Mouse (Mus musculus): ENCODE measurements around the gene Zfp119a. TPM values are rescaled to one million over a fixed set of nuclear protein-coding genes. Genes with fewer than 3 reads are reported as not detected.
"Not testable (repeated sequence)": the region's sequence is repeated elsewhere in the genome, so short reads cannot be mapped to it uniquely, and the experiment has no call there.

Zfp119a gene
- 10 to 100 TPM; 21.2 to 22.6 TPM for polyA plus RNA-seq (2017; shearing (Covaris generic))

- ATAC-seq, result peak; percentile 93
Observed at GRCm38 (mm10) chr17:55878636-55879369, at the start of gene Zfp119a. TSS of gene Zfp119a (minus strand) at chr17:55878930.

DNA sequence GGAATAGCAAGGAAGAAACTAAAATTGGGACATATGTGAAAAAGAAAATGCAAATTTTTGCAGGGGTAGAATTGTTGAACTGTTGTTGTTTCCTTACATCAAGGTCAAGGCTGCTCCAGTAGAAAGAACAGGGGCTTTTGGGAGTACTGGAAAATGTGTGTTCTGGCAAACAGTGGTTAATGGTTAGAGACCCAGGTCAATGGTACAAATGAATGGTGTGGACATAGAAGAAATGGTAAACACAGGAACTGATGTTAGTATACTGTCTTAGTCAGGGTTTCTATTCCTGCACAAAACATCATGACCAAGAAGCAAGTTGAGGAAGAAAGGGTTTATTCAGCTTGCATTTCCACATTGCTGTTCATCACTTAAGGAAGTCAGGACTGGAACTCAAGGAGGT, 27.9 kb upstream of the Zfp119a start:
- no peak for ATAC-seq

DNA sequence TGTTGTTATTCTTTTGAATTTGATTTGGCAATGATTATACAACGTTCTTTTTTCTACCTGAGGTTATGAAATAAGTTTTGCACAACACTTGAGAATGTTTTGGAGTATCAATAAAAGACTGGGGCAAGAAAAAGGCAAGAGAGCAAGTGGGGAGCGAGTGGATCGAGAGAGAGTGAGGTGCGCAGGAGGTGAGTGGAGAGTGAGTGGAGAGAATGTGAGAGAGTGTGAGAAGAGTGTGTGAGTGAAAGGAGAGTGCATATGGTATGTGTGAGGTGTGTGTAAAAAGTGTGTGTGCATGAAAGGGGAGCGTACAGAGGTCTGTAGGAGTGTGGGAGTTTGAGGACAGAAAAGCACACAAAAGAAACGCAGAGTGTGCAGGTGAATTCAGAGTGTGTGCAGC, 25.4 kb upstream of the Zfp119a start:
- ATAC-seq, result no peak

DNA sequence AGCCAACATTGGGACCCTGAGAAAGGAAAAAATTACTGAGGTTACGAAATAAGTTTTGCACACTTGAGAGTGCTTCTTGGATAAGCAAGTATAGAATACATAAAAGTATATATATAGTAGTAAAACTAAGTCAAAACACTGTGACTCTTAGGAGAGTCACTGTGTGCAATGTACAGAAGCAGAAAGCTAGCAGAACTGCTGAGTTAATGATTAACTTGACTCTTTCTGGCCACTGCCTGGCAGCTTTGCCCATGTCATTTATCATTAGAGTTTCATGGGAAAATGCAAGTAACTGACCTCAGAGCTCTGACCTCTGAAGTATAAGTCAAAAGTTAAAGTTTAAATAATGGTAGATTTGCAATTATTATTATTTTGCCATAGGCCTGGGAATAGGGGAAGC, 25.0 kb upstream of the Zfp119a start:
- ATAC-seq, result no peak

GRCm38 (mm10) chr17:55903087-55903486, 24.4 kb upstream of the Zfp119a start:
- ATAC-seq, result no peak

- ATAC-seq, result peak; percentile 7
Observed at GRCm38 (mm10) chr17:55892406-55892955, 13.8 kb upstream of the Zfp119a start.

DNA sequence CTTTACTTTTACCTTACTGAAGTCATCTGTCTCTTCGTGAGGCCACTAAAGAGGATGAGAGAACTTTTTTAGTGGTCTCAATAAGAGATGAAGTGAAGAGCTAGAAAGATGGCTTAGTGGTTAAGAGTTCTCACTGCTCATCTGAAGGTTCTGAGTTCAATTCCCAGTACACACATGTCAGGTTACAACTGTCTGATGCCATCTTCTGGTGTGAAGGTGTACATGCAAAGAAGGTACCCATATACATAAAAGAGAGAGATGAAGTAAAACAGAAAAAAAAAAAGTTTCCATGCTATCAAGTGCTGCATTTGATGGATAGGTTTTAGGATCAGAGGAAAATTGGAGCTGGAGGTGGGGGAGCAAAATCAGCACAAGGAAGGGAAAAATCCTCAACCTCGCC, 6.2 kb upstream of the Zfp119a start:
- ATAC-seq, result no peak

- no peak for ATAC-seq
Observed at GRCm38 (mm10) chr17:55883631-55884030, 4.9 kb upstream of the Zfp119a start.

DNA sequence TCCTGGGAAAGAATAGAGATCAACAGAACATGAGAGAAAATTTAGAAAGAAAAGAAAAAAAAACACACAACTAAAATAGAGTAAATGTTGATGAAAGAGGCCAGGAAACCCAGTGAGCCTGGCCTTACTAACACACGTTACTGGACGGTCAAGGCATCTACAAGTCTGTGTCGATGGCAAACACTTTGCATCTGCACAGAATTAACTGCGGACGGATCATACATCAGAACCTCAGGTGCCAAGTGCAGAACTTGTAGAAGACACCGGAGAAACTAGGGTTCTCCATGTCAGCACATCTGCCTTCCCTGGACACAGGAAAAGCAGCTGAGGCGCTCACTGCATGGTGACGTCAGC, 471 bp downstream of the Zfp119a start:
- ATAC-seq, result not testable (repeated sequence)

GRCm38 (mm10) chr17:55877184-55877583, 1.5 kb downstream of the Zfp119a start:
- ATAC-seq, result no peak

- peak; percentile 70 for ATAC-seq
Observed at GRCm38 (mm10) chr17:55843067-55843466, 35.7 kb downstream of the Zfp119a start.

DNA sequence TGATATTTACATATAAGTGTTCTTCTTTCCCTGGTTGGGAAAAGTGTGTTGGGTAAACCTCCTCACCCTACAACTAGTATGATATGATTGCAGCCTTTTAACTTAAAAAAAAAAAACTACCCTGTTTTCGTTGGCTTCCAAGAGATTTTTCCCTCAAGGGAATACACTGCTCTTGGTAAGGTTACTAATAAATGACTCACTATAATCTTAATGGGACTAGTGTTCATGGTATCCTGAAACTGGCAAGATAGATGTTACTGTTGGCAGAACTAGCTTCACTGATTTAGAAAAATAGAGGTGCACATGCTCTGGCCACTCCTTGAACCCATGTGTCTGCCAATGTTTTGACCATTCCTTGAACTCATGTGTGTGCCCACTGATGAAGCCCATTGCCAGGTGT, 57.2 kb downstream of the Zfp119a start:
- ATAC-seq, result no peak

DNA sequence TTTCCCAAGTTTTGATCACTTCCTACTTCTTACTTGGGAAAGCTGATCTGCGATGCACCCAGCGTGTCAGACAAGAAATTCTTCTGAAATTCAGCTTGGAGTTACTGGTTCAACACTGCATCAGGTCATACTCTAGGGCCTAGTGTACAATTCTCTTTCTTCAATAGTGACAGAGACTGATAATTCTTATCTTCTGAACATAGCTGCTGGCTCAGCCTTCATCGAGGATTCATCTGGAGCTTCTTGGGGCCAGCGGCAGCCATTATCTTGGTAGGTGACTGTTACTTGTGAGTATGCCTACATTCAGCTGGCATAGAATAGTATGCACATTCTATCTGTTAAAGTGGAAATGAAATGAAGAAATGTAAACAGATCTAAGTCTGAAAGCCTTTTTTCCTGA, 61.9 kb downstream of the Zfp119a start:
- ATAC-seq, result no peak

Other genes with a start within 250 kb of the Zfp119a start
- gene Pot1b, start 166.3 kb downstream of the Zfp119a start, polyA plus RNA-seq (2017; shearing (Covaris generic)), result 10 to 100 TPM; 20.4 to 24.8 TPM
- gene Adgre4, start 128.9 kb downstream of the Zfp119a start, polyA plus RNA-seq (2017; shearing (Covaris generic)), result under 1 TPM in 1 of 2 experiments, not detected in 1; 0.28 TPM
- gene Zfp959, start 13.2 kb upstream of the Zfp119a start, polyA plus RNA-seq (2017; shearing (Covaris generic)), result 10 to 100 TPM; 29.3 to 31.1 TPM
- gene Zfp119b, start 70.6 kb upstream of the Zfp119a start, polyA plus RNA-seq (2017; shearing (Covaris generic)), result 10 to 100 TPM; 14.3 to 16.2 TPM
- 10 to 100 TPM; 48.6 to 79.8 TPM for gene Ebi3, start 73.7 kb upstream of the Zfp119a start, polyA plus RNA-seq (2017; shearing (Covaris generic))
- 10 to 100 TPM; 28.2 to 43.3 TPM for gene Yju2, start 80.2 kb upstream of the Zfp119a start, polyA plus RNA-seq (2017; shearing (Covaris generic))
- gene Shd, start 91.5 kb upstream of the Zfp119a start, polyA plus RNA-seq (2017; shearing (Covaris generic)), result not detected
- under 1 TPM in 1 of 2 experiments, not detected in 1; 0.47 TPM for gene Fsd1, start 107.6 kb upstream of the Zfp119a start, polyA plus RNA-seq (2017; shearing (Covaris generic))
- under 1 TPM in 1 of 2 experiments, not detected in 1; 0.70 TPM for gene Stap2, start 126.7 kb upstream of the Zfp119a start, polyA plus RNA-seq (2017; shearing (Covaris generic))
- gene Mpnd, start 126.8 kb upstream of the Zfp119a start, polyA plus RNA-seq (2017; shearing (Covaris generic)), result 10 to 100 TPM in 1 of 2 experiments, 1 to 10 TPM in 1; 9.2 to 13.7 TPM
- 100 to 1,000 TPM in 1 of 2 experiments, 10 to 100 TPM in 1; 93.7 to 110 TPM for gene Sh3gl1, start 157.7 kb upstream of the Zfp119a start, polyA plus RNA-seq (2017; shearing (Covaris generic))
- gene Chaf1a, start 161.5 kb upstream of the Zfp119a start, polyA plus RNA-seq (2017; shearing (Covaris generic)), result 1 to 10 TPM in 1 of 2 experiments, under 1 TPM in 1; 0.51 to 1.0 TPM
- 10 to 100 TPM; 35.0 to 41.5 TPM for gene Ubxn6, start 196.1 kb upstream of the Zfp119a start, polyA plus RNA-seq (2017; shearing (Covaris generic))
- 10 to 100 TPM; 39.4 to 58.4 TPM for gene Hdgfl2, start 200.7 kb upstream of the Zfp119a start, polyA plus RNA-seq (2017; shearing (Covaris generic))
- gene Plin4, start 230.9 kb upstream of the Zfp119a start, polyA plus RNA-seq (2017; shearing (Covaris generic)), result not detected
- gene Plin5, start 238.7 kb upstream of the Zfp119a start, polyA plus RNA-seq (2017; shearing (Covaris generic)), result not detected
- gene Lrg1, start 243.1 kb upstream of the Zfp119a start, polyA plus RNA-seq (2017; shearing (Covaris generic)), result not detected

All from CD4-positive, CD25-positive, alpha-beta regulatory T cell, adult 4 months (primary cell).